Mouse (Mus musculus) stomach, postnatal 0 days (tissue): Measurements from ENCODE around the gene Cdk5rap2.

Source experiments
- CTCF ChIP-seq: IDR thresholded peaks from 2 replicates; pipeline ENCODE4 v1.5.1; 2016; ENCODE audit warnings: antibody characterized with exemption, low read depth, mild to moderate bottlenecking, moderate library complexity
- EP300 ChIP-seq: optimal IDR thresholded peaks from 2 replicates; pipeline ENCODE3; 2016; ENCODE audit warnings: antibody characterized with exemption

DNA sequence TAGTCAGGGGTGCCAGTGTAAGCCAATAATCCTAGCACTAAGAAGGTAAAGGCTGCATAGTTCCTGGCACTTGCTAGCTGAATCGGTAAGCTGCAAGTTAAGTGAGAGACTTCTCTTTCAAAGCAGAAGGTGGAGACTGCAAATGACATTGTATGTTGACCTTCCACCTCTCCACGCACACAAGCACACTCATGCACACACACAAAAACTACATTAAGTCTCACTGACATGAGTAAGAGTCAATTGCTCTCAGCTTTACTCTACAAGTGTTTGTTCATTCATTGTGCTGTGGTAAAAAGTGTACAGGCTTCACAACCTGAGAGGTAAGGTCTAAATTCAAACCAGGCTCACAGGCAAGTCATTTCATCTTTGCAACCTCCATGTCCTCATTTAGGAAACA is 15.5 kb downstream of the Cdk5rap2 start:
- TF ChIP-seq EP300 (no peak), CTCF (no peak)
